In the genomic region with DNA sequence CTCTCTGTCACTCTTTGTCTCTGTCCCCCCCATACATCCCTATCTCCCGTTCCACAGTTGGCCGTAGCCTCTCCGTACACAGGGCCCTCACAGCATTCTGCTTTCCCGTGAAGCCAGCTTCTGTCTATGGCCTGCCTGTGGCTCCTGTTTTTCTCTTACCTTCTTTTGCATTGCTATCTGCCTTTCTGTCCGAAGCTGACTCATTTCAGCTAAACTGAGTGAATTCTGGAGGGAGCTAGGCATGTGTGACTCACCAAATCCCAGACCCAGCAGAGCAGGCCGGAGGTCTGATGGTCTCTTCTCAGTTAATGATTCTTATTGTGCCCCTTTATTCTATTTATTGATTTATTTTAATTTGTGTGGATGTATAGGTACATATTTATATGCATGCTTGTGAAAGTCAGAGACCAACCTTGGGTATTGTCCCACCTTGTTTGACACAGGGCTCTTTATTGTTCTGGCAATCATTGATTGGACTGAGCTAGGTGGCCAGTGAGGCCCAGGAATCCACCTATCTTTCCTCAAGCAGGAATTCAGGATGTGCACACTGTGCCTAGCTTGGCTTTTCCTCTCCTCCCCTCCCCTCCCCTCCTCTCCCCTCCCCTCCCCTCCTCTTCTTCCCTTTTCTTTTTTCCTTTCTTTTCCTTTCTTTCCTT, we compare ENCODE assay signal across 30 mouse cellular contexts. TPM values are rescaled to one million over a fixed set of nuclear protein-coding genes. Genes with fewer than 3 reads are reported as not detected.
DNase-seq lines count a peak whose midpoint lies in the region; ATAC-seq and TF ChIP-seq lines count a peak whose summit lies in the region.
"Had no signal": no experiment of that assay in that cellular context is flagged by ENCODE, and none has a peak within 500 bp of the region (broad histone marks: within the 10 kb centered on the region; RNA-seq: fewer than 3 reads in every experiment).

No protein-coding gene starts in this region.

- peak overlapping the region; percentile 7; the same call in 1 of the 2 replicates for H3K4me2 ChIP-seq in CH12.LX (ENCODE audit: insufficient read depth, low read depth, poor library complexity, severe bottlenecking)
- H3K4me2 ChIP-seq in forebrain, embryonic 11.5 days (ENCODE audit: low read depth, low read length, severe bottlenecking): no peak overlapping the region
- H3K4me2 ChIP-seq: embryonic facial prominence, embryonic 15.5 days; hindbrain, embryonic 14.5 days; limb, embryonic 12.5 days; liver, embryonic 12.5 days; midbrain, embryonic 11.5 days; neural tube, embryonic 15.5 days had no signal

- no peak for TF ChIP-seq RAD21 in CH12.LX (IDR thresholded peaks at IDR 0.05; ENCODE audit: low read depth, low read length)

- no peak overlapping the region for H3K27ac ChIP-seq in layer of hippocampus, adult 2 months
- H3K27ac ChIP-seq in CH12.LX (ENCODE audit: insufficient read depth, low read depth): no peak overlapping the region
- H3K27ac ChIP-seq in forebrain, embryonic 11.5 days (ENCODE audit: low read depth, low read length): no peak overlapping the region
- H3K27ac ChIP-seq: embryonic facial prominence, embryonic 15.5 days; forebrain, embryonic 10.5 days; heart, embryonic 10.5 days; hindbrain, embryonic 14.5 days; kidney, postnatal 0 days; limb, embryonic 12.5 days; liver, embryonic 12.5 days; neural tube, embryonic 15.5 days had no signal

- no peak overlapping the region for H3K4me3 ChIP-seq in layer of hippocampus, adult 2 months
- H3K4me3 ChIP-seq in CH12.LX (replicated peaks in 1 of 3; ENCODE audit: low read depth in 2 of 3, low read length in 2 of 3, poor library complexity in 1 of 3): no peak overlapping the region
- no peak overlapping the region for H3K4me3 ChIP-seq in forebrain, embryonic 11.5 days (ENCODE audit: low read depth, low read length)
- H3K4me3 ChIP-seq: embryonic facial prominence, embryonic 15.5 days; forebrain, embryonic 10.5 days; heart, embryonic 10.5 days; limb, embryonic 12.5 days; liver, embryonic 12.5 days; neural tube, embryonic 15.5 days had no signal

- in situ Hi-C loops in CH12.LX (cut with MboI; ENCODE audit: low pct_ligation_motif_present, low pct_unique_long_range_greater_than_20kb, low sequenced_read_pairs) (no loop called here), Patski (cut with MboI; ENCODE audit: low pct_unique_long_range_greater_than_20kb) (loop anchor here (10.0 kb wide), 1 partner anchor 239 kb away; no protein-coding TSS in a partner anchor)

- peak; percentile 5 for DNase-seq in layer of hippocampus, adult 11-12 months (ENCODE audit: low spot score)
- DNase-seq in layer of hippocampus, adult 2 months (ENCODE audit: low spot score in 2 of 2): no peak
- DNase-seq in CH12.LX (ENCODE audit: extremely low read depth) (no peak), Patski (ENCODE audit: low read depth, low spot score) (peak; percentile 66)
- no peak for DNase-seq in forebrain, embryonic 11.5 days (ENCODE audit: low spot score)
- no peak for DNase-seq in lung, postnatal 4 days
- DNase-seq in cerebellum, adult 11-12 months: no peak
- DNase-seq: cerebellum, adult 2 months; forebrain, postnatal 0 days; gastrocnemius, postnatal 36 days; heart, postnatal 4 days; kidney, adult 2 months; lung, adult 18-20 months; lung, postnatal 10 days; right cerebral cortex, postnatal 25 days; spleen, adult 18-20 months had no signal

- POLR2A ChIA-PET in Patski (lab: Charles Lee): no interaction called here

- H3K79me2 ChIP-seq in CH12.LX (replicated peaks; ENCODE audit: control insufficient read depth, extremely low read depth, insufficient read depth, poor library complexity, severe bottlenecking): no peaks in the 10 kb centered on the region

- CTCF ChIA-PET in Patski (lab: Charles Lee): no interaction called here

- TF ChIP-seq EP300 in CH12.LX (IDR thresholded peaks at IDR 0.05; ENCODE audit: low read length): peak; percentile 87

- peak; percentile 98 for ATAC-seq in Patski
- no peak for ATAC-seq in forebrain, embryonic 11.5 days (replicated peaks; ENCODE audit: low FRiP score)
- ATAC-seq: forebrain, postnatal 0 days; liver, embryonic 12.5 days had no signal

- H3K9me3 ChIP-seq in CH12.LX (replicated peaks; ENCODE audit: low read length): no peaks in the 10 kb centered on the region
- H3K9me3 ChIP-seq in forebrain, embryonic 11.5 days (ENCODE audit: control insufficient read depth, low read length): no peaks in the 10 kb centered on the region
- H3K9me3 ChIP-seq: embryonic facial prominence, embryonic 15.5 days; forebrain, embryonic 10.5 days; heart, embryonic 10.5 days; limb, embryonic 12.5 days; liver, embryonic 12.5 days; neural tube, embryonic 15.5 days had no signal

- no peak for TF ChIP-seq CTCF in layer of hippocampus, adult 2 months (conservative IDR thresholded peaks at IDR 0.05)
- TF ChIP-seq CTCF in CH12.LX (conservative IDR thresholded peaks at IDR 0.05 in 1 of 2, IDR thresholded peaks at IDR 0.05 in 1 of 2; ENCODE audit: low read depth in 2 of 2, low read length in 2 of 2) (no peak), Patski (IDR thresholded peaks at IDR 0.05) (no peak)

- H3K9ac ChIP-seq in CH12.LX (ENCODE audit: insufficient read depth, low read depth): no peak overlapping the region; the same call in 1 of the 2 replicates
- no peak overlapping the region for H3K9ac ChIP-seq in forebrain, embryonic 11.5 days (ENCODE audit: low read length)
- H3K9ac ChIP-seq: embryonic facial prominence, embryonic 15.5 days; forebrain, postnatal 0 days; hindbrain, embryonic 14.5 days; limb, embryonic 12.5 days; liver, embryonic 12.5 days; neural tube, embryonic 15.5 days had no signal

- H3K27me3 ChIP-seq in CH12.LX (replicated peaks) (no peaks in the 10 kb centered on the region), Patski (no peaks in the 10 kb centered on the region)
- no peaks in the 10 kb centered on the region for H3K27me3 ChIP-seq in forebrain, embryonic 11.5 days (ENCODE audit: control insufficient read depth, insufficient read depth, low read length)
- H3K27me3 ChIP-seq: embryonic facial prominence, embryonic 15.5 days; limb, embryonic 12.5 days; liver, embryonic 12.5 days; neural tube, embryonic 15.5 days had no signal

- no peak for TF ChIP-seq POLR2A in CH12.LX (IDR thresholded peaks at IDR 0.05; ENCODE audit: low read depth, low read length)

- 92% methylated on average over 6 of the region's 6 CpGs for WGBS in forebrain, embryonic 11.5 days

- H3K4me1 ChIP-seq in CH12.LX (ENCODE audit: control insufficient read depth in 1 of 2, insufficient read depth in 2 of 2): peaks cover 0 to 6% of the 10 kb centered on the region in 2 experiments; a peak in 2 of 4 replicates
- H3K4me1 ChIP-seq in forebrain, embryonic 11.5 days (replicated peaks; ENCODE audit: control insufficient read depth, insufficient read depth, low read length): no peaks in the 10 kb centered on the region
- H3K4me1 ChIP-seq: embryonic facial prominence, embryonic 15.5 days; forebrain, embryonic 10.5 days; limb, embryonic 12.5 days; liver, embryonic 12.5 days; neural tube, embryonic 15.5 days had no signal

- dilution Hi-C loops in CH12.LX (cut with MboI; ENCODE audit: extremely low pct_ligation_motif_present, extremely low pct_unique_long_range_greater_than_20kb, low sequenced_read_pairs): no loop called here

- H3K36me3 ChIP-seq in CH12.LX (replicated peaks in 1 of 2; ENCODE audit: control insufficient read depth in 1 of 2, insufficient read depth in 1 of 2, low read length in 1 of 2): peaks cover 16 to 39% of the 10 kb centered on the region in 2 experiments
- H3K36me3 ChIP-seq in forebrain, embryonic 11.5 days (ENCODE audit: control insufficient read depth, insufficient read depth, low read length): no peaks in the 10 kb centered on the region

TF ChIP-seq in CH12.LX, 34 proteins besides CTCF, POLR2A, EP300 and RAD21:
- TF ChIP-seq E2F4 (IDR thresholded peaks at IDR 0.05; ENCODE audit: insufficient replicate concordance, low read depth, low read length): no peak
- TF ChIP-seq BHLHE40 (IDR thresholded peaks at IDR 0.05; ENCODE audit: low read depth, low read length): peak; percentile 31; the same call in 1 of the 2 replicates
- peak; percentile 88 for TF ChIP-seq JUN (IDR thresholded peaks at IDR 0.05; ENCODE audit: insufficient read depth, low read depth, low read length)
- TF ChIP-seq HCFC1 (IDR thresholded peaks at IDR 0.05; ENCODE audit: low read depth, low read length): no peak
- peak; percentile 95 for TF ChIP-seq IRF4 (IDR thresholded peaks at IDR 0.05; ENCODE audit: low read depth, low read length)
- peak; percentile 90 for TF ChIP-seq JUND (conservative IDR thresholded peaks at IDR 0.05; ENCODE audit: low read depth, low read length)
- TF ChIP-seq RCOR1 (conservative IDR thresholded peaks at IDR 0.05; ENCODE audit: low read depth, low read length): peak; percentile 64; the same call in 1 of the 2 replicates
- TF ChIP-seq PAX5 (IDR thresholded peaks at IDR 0.05; ENCODE audit: low read length): no peak

RNA-seq across cellular contexts. Expression of a gene that starts 11.3 kb away (rescaled TPM):
- 10 to 100 TPM; 15.8 to 19.3 TPM for total RNA-seq in layer of hippocampus, adult 2 months (2021)
- total RNA-seq in CH12.LX (2012; rRNA removed): 12.1 and 14.3 TPM in 2 replicates
- 10.3 and 13.1 TPM in 2 replicates for total RNA-seq in CH12.LX (2014; rRNA removed)
- 10.2 and 11.1 TPM in 2 replicates for polyA plus RNA-seq in CH12.LX (2012; ENCODE audit: insufficient read length, low read depth)
- 34.9 TPM for polyA plus RNA-seq in Patski (2021)
- 11.5 and 12.5 TPM in 2 replicates for polyA plus RNA-seq in forebrain, embryonic 11.5 days (2014; fragmentation: Nextera tagmentation; extraction: Ambion mirVana)

RNA-seq across cellular contexts. Expression of a gene that starts 25.1 kb away (rescaled TPM):
- total RNA-seq in layer of hippocampus, adult 2 months (2021): under 1 TPM; 0.12 to 0.56 TPM
- 0.04 TPM in 1 of 2 replicates, not detected in the other for total RNA-seq in CH12.LX (2012; rRNA removed)
- not detected in 2 replicates for total RNA-seq in CH12.LX (2014; rRNA removed)
- polyA plus RNA-seq in CH12.LX (2012; ENCODE audit: insufficient read length, low read depth): not detected in 2 replicates
- polyA plus RNA-seq in Patski (2021): not detected
- not detected in 2 replicates for polyA plus RNA-seq in forebrain, embryonic 11.5 days (2014; fragmentation: Nextera tagmentation; extraction: Ambion mirVana)
- total RNA-seq: adrenal gland, postnatal 4 days; common myeloid progenitor, adult 5-6 weeks; forebrain, postnatal 0 days; gastrocnemius, adult 18-20 months; gastrocnemius, postnatal 36 days; left cerebral cortex, postnatal 10 days; megakaryocyte progenitor cell, adult 5-6 weeks had no signal
- polyA plus RNA-seq: cerebellum, adult 2 months; forebrain, embryonic 10.5 days; forebrain, postnatal 0 days; heart, embryonic 10.5 days; hindbrain, embryonic 14.5 days; liver, embryonic 12.5 days; midbrain, embryonic 11.5 days; neural tube, embryonic 15.5 days had no signal

RNA-seq across cellular contexts. Expression of a gene that starts 32.2 kb away (rescaled TPM):
- total RNA-seq in layer of hippocampus, adult 2 months (2021): 10 to 100 TPM; 12.6 to 14.2 TPM
- total RNA-seq in CH12.LX (2012; rRNA removed) (13.7 and 16.9 TPM in 2 replicates), CH12.LX (2014; rRNA removed) (16.2 and 16.3 TPM in 2 replicates)
- polyA plus RNA-seq in CH12.LX (2012; ENCODE audit: insufficient read length, low read depth) (18.7 and 24.6 TPM in 2 replicates), Patski (2021) (10.4 TPM)
- polyA plus RNA-seq in forebrain, embryonic 11.5 days (2014; fragmentation: Nextera tagmentation; extraction: Ambion mirVana): 22.9 and 24.9 TPM in 2 replicates

RNA-seq across cellular contexts. Expression of a gene that starts 34.3 kb away (rescaled TPM):
- total RNA-seq in layer of hippocampus, adult 2 months (2021): 10 to 100 TPM; 52.6 to 58.0 TPM
- total RNA-seq in CH12.LX (2012; rRNA removed): 168 and 204 TPM in 2 replicates
- total RNA-seq in CH12.LX (2014; rRNA removed): 278 and 286 TPM in 2 replicates
- polyA plus RNA-seq in CH12.LX (2012; ENCODE audit: insufficient read length, low read depth): 196 TPM in 2 replicates
- 86.4 TPM for polyA plus RNA-seq in Patski (2021)
- polyA plus RNA-seq in forebrain, embryonic 11.5 days (2014; fragmentation: Nextera tagmentation; extraction: Ambion mirVana): 267 and 282 TPM in 2 replicates

Comparison
In these comparisons a context has a peak if more than half of its experiments do, and no peak if none do; other contexts are left out.
1. DNase-seq: peak in layer of hippocampus, adult 11-12 months (single experiment) and Patski (single experiment); none in layer of hippocampus, adult 2 months (0 of 2), CH12.LX (single experiment), forebrain, embryonic 11.5 days (single experiment), lung, postnatal 4 days (0 of 2) and cerebellum, adult 11-12 months (single experiment).